Mouse (Mus musculus): ENCODE measurements around the gene Tpcn2.

Tpcn2 gene

GRCm38 (mm10) chr7:145283487-145284187 is at the start of gene Tpcn2:
Gene Tpcn2 (minus strand): TSS chr7:145284011.
- in situ Hi-C loops (cut with MseI, MboI), result no loop called here

DNA sequence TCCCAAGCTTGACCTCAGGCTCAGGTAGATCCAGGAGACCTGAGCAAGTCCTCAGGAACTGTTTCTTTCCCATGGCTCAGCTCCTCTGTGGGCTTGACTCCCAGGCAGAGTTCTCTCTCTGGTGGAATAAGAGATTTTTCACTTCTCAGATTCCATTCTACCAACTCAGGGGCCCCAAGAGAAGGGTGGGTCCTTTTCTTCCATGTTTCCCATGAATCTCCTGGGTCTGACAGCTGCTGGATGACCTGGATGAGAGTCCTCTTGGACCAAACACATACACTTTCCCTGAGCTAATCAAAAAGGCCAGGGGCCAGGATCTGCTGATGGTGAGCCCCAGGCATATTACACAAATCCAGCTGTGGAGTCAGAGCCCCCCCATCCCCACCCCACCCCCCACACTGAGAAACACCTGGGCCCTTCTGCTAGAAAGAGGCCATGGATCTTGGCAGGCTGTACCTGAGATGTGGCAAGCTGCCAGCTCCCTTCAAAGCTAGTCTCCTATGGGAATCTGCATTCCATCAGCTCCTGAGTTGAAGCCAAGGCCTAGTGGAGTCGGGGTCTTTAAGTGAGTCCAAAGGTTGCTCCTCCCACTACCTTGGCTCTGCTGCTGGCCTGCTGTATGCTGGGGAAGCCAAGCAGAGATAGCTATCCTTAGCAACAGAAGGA is 48.7 kb upstream of the Tpcn2 start:
- in situ Hi-C loops (cut with MseI, MboI), result no loop called here

GRCm38 (mm10) chr7:145330641-145331040 is 46.8 kb upstream of the Tpcn2 start:
- in situ Hi-C loops (cut with MseI, MboI), result no loop called here

- in situ Hi-C loops (cut with MseI, MboI), result no loop called here
Measured at GRCm38 (mm10) chr7:145329982-145330381, 46.2 kb upstream of the Tpcn2 start.

DNA sequence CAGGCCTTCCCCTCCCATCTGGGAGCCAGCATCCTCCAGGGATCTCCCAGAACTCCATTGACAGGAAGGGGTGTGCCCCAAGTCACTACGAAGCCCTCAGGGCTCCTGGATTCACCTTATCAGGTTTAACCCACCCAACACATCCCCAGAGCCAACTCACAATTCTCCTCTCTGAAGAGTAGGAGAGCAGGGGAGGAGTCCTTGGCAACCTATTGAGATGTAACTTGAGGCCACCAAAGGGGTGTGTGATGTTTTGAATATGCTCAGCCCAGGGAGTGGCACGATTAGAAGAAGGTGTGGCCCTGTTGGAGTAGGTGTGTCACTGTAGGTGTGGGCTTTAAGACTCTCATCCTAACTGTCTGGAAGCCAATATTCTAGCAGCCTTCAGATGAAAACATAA is 41.9 kb upstream of the Tpcn2 start:
- in situ Hi-C loops (cut with MseI, MboI), result no loop called here

GRCm38 (mm10) chr7:145323607-145324006 is 39.8 kb upstream of the Tpcn2 start:
- in situ Hi-C loops (cut with MseI, MboI), result no loop called here

DNA sequence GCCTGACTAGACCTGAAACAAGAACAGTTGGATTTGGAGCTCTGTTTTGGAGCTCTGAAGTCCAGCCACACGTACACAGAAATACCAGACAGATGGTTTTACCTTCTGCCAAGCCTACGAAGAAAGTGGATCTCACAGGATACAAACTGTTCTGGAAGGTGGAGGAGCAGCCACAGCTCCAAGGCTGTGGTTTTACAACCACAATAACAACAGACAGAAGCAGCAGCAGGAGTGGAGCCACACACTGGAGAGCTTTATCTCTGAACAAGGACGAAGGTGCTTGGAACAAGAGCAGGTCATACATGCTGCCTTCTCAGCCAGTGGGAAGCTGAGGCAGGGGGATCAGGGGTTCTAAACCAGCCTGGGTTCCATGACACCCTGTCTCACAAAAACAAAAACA is 35.7 kb upstream of the Tpcn2 start:
- in situ Hi-C loops (cut with MseI, MboI), result no loop called here

DNA sequence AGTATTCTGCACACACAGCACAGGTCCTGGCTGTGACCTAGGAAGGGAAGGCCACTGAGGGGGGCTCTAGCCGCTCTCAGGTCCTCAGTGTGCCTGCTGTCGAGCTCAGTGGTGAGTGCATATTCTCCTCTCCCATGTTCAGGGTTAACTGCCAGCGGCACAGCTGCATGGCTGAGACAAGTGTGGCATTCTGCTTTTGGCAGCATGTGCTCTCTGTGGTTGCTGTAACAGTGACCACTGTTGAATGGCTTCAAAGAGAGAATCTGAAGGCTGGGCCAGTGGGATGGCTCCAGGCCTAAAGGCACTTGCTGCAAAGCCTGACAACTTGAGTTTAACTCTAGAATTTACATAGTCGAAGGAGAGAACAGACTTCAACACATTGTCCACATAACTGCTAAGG is 33.7 kb upstream of the Tpcn2 start:
- in situ Hi-C loops (cut with MseI, MboI), result no loop called here

- in situ Hi-C loops (cut with MseI, MboI), result no loop called here
Measured at GRCm38 (mm10) chr7:145314785-145315411, 31.1 kb upstream of the Tpcn2 start, which contains the start of gene Mrgprd. Gene Mrgprd (plus strand): TSS chr7:145314835.

- in situ Hi-C loops (cut with MseI, MboI), result no loop called here
Measured at GRCm38 (mm10) chr7:145312137-145312536, 28.3 kb upstream of the Tpcn2 start.

GRCm38 (mm10) chr7:145310526-145310925 is 26.7 kb upstream of the Tpcn2 start:
- in situ Hi-C loops (cut with MseI, MboI), result no loop called here

DNA sequence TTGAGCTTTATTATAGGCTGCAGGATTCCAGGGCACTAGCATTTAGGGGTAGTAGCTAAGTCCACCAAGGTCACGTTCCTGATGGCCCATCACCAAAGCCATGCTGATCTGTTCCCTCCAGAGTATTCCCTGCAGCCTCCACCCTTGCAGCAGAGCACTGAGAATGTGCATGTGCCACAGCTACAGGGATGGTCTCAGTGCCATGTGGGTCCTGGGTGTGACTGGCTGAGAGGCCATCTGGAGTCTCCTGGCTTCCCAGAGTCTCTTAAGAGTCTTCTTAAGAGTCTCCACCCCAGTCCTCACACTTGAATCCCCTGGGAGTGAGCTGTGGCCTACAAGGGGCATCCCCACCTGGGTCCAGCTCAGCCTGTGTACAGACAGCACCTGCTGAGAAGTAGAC is 26.1 kb upstream of the Tpcn2 start:
- in situ Hi-C loops (cut with MseI, MboI), result no loop called here

- in situ Hi-C loops (cut with MseI, MboI), result no loop called here
Measured at GRCm38 (mm10) chr7:145308866-145309265, 25.1 kb upstream of the Tpcn2 start.

DNA sequence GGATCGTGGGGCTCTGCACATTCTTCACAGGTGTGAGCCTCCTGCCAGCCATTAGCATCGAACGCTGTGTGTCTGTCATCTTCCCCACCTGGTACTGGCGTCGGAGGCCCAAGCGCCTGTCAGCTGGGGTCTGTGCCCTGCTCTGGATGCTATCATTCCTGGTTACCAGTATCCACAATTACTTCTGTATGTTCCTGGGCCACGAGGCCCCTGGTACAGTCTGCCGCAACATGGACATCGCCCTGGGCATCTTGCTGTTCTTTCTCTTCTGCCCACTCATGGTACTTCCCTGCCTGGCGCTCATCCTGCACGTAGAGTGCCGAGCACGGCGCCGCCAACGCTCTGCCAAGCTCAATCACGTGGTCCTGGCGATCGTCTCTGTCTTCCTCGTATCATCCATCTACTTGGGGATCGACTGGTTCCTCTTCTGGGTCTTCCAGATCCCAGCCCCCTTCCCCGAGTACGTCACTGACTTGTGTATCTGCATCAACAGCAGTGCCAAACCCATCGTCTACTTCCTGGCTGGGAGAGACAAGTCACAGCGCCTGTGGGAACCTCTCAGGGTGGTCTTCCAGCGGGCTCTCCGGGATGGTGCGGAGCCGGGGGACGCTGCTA is 24.4 kb upstream of the Tpcn2 start:
- in situ Hi-C loops (cut with MseI, MboI), result no loop called here

- in situ Hi-C loops (cut with MseI, MboI), result no loop called here
Measured at GRCm38 (mm10) chr7:145307636-145308035, 23.8 kb upstream of the Tpcn2 start.

DNA sequence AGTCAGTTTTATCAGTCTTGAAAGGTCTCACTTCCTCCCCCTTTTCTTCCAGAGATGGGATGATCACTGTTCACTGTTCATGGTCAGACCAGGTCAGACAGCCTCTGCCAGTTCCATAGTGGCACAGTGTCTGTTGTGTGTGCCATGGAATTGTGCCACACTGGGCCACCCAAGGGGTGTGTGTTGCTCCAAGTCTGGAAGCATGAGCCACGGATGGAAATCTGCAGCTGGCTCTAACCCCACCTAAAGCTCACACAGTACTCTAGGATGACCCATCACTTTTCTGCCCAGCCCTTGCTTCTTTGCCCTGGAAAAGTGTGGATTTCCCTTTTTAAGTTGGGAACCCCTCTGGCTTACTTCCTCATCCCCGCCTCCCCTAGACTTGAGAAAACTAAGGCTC is 20.3 kb upstream of the Tpcn2 start:
- in situ Hi-C loops (cut with MseI, MboI), result no loop called here

- in situ Hi-C loops (cut with MseI, MboI), result no loop called here
Measured at GRCm38 (mm10) chr7:145302488-145303285, 18.9 kb upstream of the Tpcn2 start.

GRCm38 (mm10) chr7:145301341-145302005 is 17.7 kb upstream of the Tpcn2 start:
- in situ Hi-C loops (cut with MseI, MboI), result no loop called here

DNA sequence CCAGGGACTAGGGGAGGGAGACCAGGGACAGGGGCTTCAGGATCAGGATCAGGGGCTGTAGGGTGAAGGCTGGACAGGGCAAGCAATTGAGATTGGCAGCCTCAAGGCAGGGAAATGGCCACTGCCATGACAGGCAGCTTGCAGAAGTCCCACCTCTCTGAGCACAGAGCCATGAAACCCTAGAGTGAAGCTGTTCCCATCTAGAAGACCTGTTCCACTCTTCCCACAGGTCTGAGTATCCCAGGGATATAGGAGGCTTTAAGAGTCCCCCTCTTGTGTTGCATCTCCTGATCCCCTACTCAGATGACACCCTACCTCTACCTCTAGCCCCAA is 17.2 kb upstream of the Tpcn2 start:
- in situ Hi-C loops (cut with MseI, MboI), result no loop called here

DNA sequence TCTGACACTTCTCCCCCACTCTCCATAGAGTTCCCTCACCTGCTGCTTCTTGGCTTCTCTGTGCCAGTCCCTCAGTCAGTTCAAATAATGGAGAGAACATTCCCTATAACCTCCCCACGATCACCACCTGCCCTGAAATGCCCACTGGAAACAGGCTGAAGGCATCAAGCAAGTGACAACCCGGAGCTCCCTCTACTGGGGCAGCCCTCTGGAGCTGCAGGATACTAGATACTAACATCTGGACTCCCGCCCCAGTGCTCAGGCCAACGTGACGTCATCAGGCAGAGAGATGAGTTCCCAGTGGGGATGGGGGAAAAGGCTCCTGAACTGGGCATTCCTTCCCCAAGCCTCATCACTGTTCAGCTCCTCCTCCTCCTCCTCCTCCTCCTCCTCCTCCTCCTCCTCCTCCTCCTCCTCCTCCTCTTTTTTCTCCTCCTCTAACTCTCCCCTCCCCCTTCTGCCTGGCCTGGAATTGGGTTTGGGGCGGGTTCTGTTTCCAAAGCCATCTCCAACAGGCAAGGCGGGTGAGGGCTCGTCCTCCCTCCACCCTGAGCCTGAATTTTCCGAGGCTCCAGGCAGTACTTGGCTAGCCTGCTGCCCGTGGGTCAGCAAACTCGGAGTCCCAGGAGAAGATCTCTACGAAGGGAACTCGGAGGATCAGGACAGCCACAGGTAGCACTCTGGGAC is 16.7 kb upstream of the Tpcn2 start, which contains the start of gene Mrgprf:
Gene Mrgprf (plus strand): TSS at position 508 of the 687 bp plus-strand sequence.
- in situ Hi-C loops (cut with MseI, MboI), result no loop called here
